Mouse (Mus musculus) E14TG2a.4 (cell line): ENCODE results near the gene Fyn.

ENCODE experiments used
- H3K27me3 ChIP-seq: 2 replicates; pipeline ENCODE4 v1.6.1; 2014; ENCODE audit warnings: low read length, control low read depth; ENCODE audit not compliant: insufficient read depth
- H3K36me3 ChIP-seq: 2 replicates; pipeline ENCODE4 v1.6.1; 2014; ENCODE audit warnings: low read length, control low read depth; ENCODE audit not compliant: insufficient read depth
- H3K4me1 ChIP-seq: replicated peaks from 2 replicates; pipeline ENCODE4 v1.6.1; 2014; ENCODE audit warnings: low read depth, low read length, control low read depth
- H3K4me3 ChIP-seq: replicated peaks from 2 replicates; pipeline ENCODE4 v1.5.1; 2014; ENCODE audit warnings: mild to moderate bottlenecking, low read length
- H3K9me3 ChIP-seq: 2 replicates; pipeline ENCODE4 v1.6.1; 2014; ENCODE audit warnings: low read length, control low read depth
- CTCF ChIP-seq: conservative IDR thresholded peaks from 2 replicates; pipeline ENCODE4 v1.5.1; 2014; ENCODE audit warnings: low read length
- NANOG ChIP-seq: IDR thresholded peaks from 2 replicates; pipeline ENCODE4 v1.6.1; 2014; ENCODE audit warnings: borderline replicate concordance, low read length, mixed read lengths
- POU5F1 ChIP-seq: IDR thresholded peaks from 2 replicates; pipeline ENCODE4 v1.6.1; 2014; ENCODE audit warnings: low read length, borderline replicate concordance

Gene Fyn

GRCm38 (mm10) chr10:39486501-39487450 lies 118.1 kb downstream of the Fyn start:
- Histone ChIP-seq H3K9me3 (no peaks in the 10 kb centered on the region), H3K4me3 (no peak overlapping the region), H3K4me1 (0 out of 2 replicates have a peak, but pooled peaks cover 3% of the 10 kb centered on the region), H3K36me3 (no peaks in the 10 kb centered on the region), H3K27me3 (no peaks in the 10 kb centered on the region)
- TF ChIP-seq CTCF (no peak), NANOG (no peak), POU5F1 (no peak)

GRCm38 (mm10) chr10:39487740-39488415 lies 119.2 kb downstream of the Fyn start:
- H3K27me3 ChIP-seq = no peaks in the 10 kb centered on the region
- no peaks in the 10 kb centered on the region for H3K36me3 ChIP-seq
- H3K4me3 ChIP-seq = no peak overlapping the region
- H3K4me1 ChIP-seq = 0 out of 2 replicates have a peak, but pooled peaks cover 3% of the 10 kb centered on the region
- H3K9me3 ChIP-seq = no peaks in the 10 kb centered on the region
- TF ChIP-seq POU5F1 = no peak
- no peak for TF ChIP-seq CTCF
- TF ChIP-seq NANOG = no peak

GRCm38 (mm10) chr10:39488542-39488941 lies 119.9 kb downstream of the Fyn start:
- Histone ChIP-seq H3K4me3 (no peak overlapping the region), H3K4me1 (0 out of 2 replicates have a peak, but pooled peaks cover 3% of the 10 kb centered on the region), H3K27me3 (no peaks in the 10 kb centered on the region), H3K36me3 (no peaks in the 10 kb centered on the region), H3K9me3 (no peaks in the 10 kb centered on the region)
- TF ChIP-seq CTCF (no peak), NANOG (no peak), POU5F1 (no peak)

- no peak overlapping the region for H3K4me3 ChIP-seq
- H3K36me3 ChIP-seq = no peaks in the 10 kb centered on the region
- TF ChIP-seq CTCF (no peak), NANOG (no peak), POU5F1 (no peak)
- 0 out of 2 replicates have a peak, but pooled peaks cover 3% of the 10 kb centered on the region for H3K4me1 ChIP-seq
- no peaks in the 10 kb centered on the region for H3K9me3 ChIP-seq
- no peaks in the 10 kb centered on the region for H3K27me3 ChIP-seq
Observed at GRCm38 (mm10) chr10:39488956-39489355, 120.3 kb downstream of the Fyn start.

GRCm38 (mm10) chr10:39490349-39491121 lies 121.9 kb downstream of the Fyn start:
- TF ChIP-seq POU5F1 = no peak
- TF ChIP-seq NANOG = no peak
- TF ChIP-seq CTCF = no peak
- no peaks in the 10 kb centered on the region for H3K36me3 ChIP-seq
- no peaks in the 10 kb centered on the region for H3K27me3 ChIP-seq
- H3K9me3 ChIP-seq = no peaks in the 10 kb centered on the region
- H3K4me1 ChIP-seq = 0 out of 2 replicates have a peak, but pooled peaks cover 3% of the 10 kb centered on the region
- no peak overlapping the region for H3K4me3 ChIP-seq

GRCm38 (mm10) chr10:39492146-39492545 lies 123.5 kb downstream of the Fyn start:
- Histone ChIP-seq H3K4me3 (no peak overlapping the region), H3K9me3 (peaks cover 10% of the 10 kb centered on the region), H3K36me3 (no peaks in the 10 kb centered on the region), H3K27me3 (no peaks in the 10 kb centered on the region), H3K4me1 (0 out of 2 replicates have a peak, but pooled peaks cover 1% of the 10 kb centered on the region)
- TF ChIP-seq POU5F1 = no peak

- Histone ChIP-seq H3K9me3 (peaks cover 13% of the 10 kb centered on the region), H3K27me3 (no peaks in the 10 kb centered on the region), H3K4me1 (peaks cover 4% of the 10 kb centered on the region; the same call in 1 of the 2 replicates), H3K36me3 (no peaks in the 10 kb centered on the region), H3K4me3 (no peak overlapping the region)
- TF ChIP-seq NANOG = no peak
- no peak for TF ChIP-seq POU5F1
- no peak for TF ChIP-seq CTCF
Observed at GRCm38 (mm10) chr10:39493007-39493406, 124.4 kb downstream of the Fyn start.

GRCm38 (mm10) chr10:39498641-39499040 lies 130.0 kb downstream of the Fyn start:
- peaks cover 39% of the 10 kb centered on the region for H3K4me1 ChIP-seq
- peaks cover 20% of the 10 kb centered on the region for H3K9me3 ChIP-seq
- H3K27me3 ChIP-seq = no peaks in the 10 kb centered on the region
- TF ChIP-seq NANOG = no peak
- TF ChIP-seq CTCF = no peak
- no peaks in the 10 kb centered on the region for H3K36me3 ChIP-seq
- no peak overlapping the region for H3K4me3 ChIP-seq
